Mouse (Mus musculus): ENCODE results near the gene Ankdd1a. TPM values are rescaled to one million over a fixed set of nuclear protein-coding genes. Genes with fewer than 3 reads are reported as not detected.

Ankdd1a gene
- total RNA-seq, 1 experiment: not detected

DNA sequence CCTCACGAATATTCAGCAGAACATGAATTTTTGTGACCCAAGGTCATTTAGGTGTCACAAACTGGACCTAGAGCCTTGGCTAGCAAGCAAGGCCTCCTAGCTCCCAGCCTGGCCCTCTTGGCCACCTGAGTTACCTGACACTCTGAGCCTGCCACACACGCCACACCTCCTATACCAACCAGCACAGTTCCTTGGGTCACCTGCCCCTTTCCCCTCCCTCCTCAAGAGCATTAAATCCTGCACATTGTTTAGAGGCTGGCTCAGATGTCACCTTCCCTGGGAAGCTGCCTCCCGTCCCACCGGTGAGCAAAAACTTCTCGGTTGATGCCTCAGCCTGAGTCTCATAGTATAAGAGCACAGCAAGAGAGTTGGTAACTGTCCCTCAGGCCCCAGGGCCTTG lies 11.3 kb upstream of the Ankdd1a start:
- Histone ChIP-seq H3K4me3 (ENCODE audit: insufficient read depth in 1 of 2, low read depth in 1 of 2, low read length in 2 of 2, poor library complexity in 1 of 2, severe bottlenecking in 1 of 2) (no peak overlapping the region), H3K9me3 (ENCODE audit: control insufficient read depth, insufficient read depth, low read depth, low read length) (no peaks in the 10 kb centered on the region), H3K4me1 (ENCODE audit: control insufficient read depth in 2 of 2, insufficient read depth in 2 of 2, low read length in 2 of 2, poor library complexity in 1 of 2) (0 out of 4 replicates have a peak, but pooled peaks cover 0 to 2% of the 10 kb centered on the region in 2 experiments), H3K27ac (ENCODE audit: insufficient read depth, low read depth, low read length, poor library complexity, severe bottlenecking) (no peak overlapping the region), H3K9ac (ENCODE audit: insufficient read depth, low read depth, low read length, poor library complexity, severe bottlenecking) (no peak overlapping the region), H3K36me3 (ENCODE audit: control insufficient read depth, insufficient read depth, low read length, poor library complexity, severe bottlenecking) (no peaks in the 10 kb centered on the region)
- no peak for TF ChIP-seq CHD2 (IDR thresholded peaks at IDR 0.05; ENCODE audit: low read depth, low read length)
- DNase-seq (ENCODE audit: low read depth, low spot score): no peak
- in situ Hi-C loops (cut with MboI; ENCODE audit: low sequenced_read_pairs in 2 of 2, unreplicated experiment in 2 of 2): no loop called here

- Histone ChIP-seq H3K4me3 (ENCODE audit: insufficient read depth in 1 of 2, low read depth in 1 of 2, low read length in 2 of 2, poor library complexity in 1 of 2, severe bottlenecking in 1 of 2) (no peak overlapping the region), H3K36me3 (ENCODE audit: control insufficient read depth, insufficient read depth, low read length, poor library complexity, severe bottlenecking) (no peaks in the 10 kb centered on the region), H3K4me1 (ENCODE audit: control insufficient read depth in 2 of 2, insufficient read depth in 2 of 2, low read length in 2 of 2, poor library complexity in 1 of 2) (0 out of 4 replicates have a peak, but pooled peaks cover 0 to 2% of the 10 kb centered on the region in 2 experiments), H3K27ac (ENCODE audit: insufficient read depth, low read depth, low read length, poor library complexity, severe bottlenecking) (no peak overlapping the region; the same call in 1 of the 2 replicates), H3K9ac (ENCODE audit: insufficient read depth, low read depth, low read length, poor library complexity, severe bottlenecking) (no peak overlapping the region), H3K9me3 (ENCODE audit: control insufficient read depth, insufficient read depth, low read depth, low read length) (no peaks in the 10 kb centered on the region)
- TF ChIP-seq HCFC1 (IDR thresholded peaks at IDR 0.05; ENCODE audit: borderline replicate concordance, insufficient read depth, low read length): no peak
- no peak for TF ChIP-seq ZC3H11A (IDR thresholded peaks at IDR 0.05; ENCODE audit: borderline replicate concordance, low read depth, low read length)
- no peak for TF ChIP-seq ZNF384 (IDR thresholded peaks at IDR 0.05; ENCODE audit: low read depth, low read length)
- no peak for TF ChIP-seq MAFK (IDR thresholded peaks at IDR 0.05; ENCODE audit: insufficient read depth, low read depth, low read length)
- no peak for TF ChIP-seq CHD2 (IDR thresholded peaks at IDR 0.05; ENCODE audit: low read depth, low read length)
- no peak for DNase-seq (ENCODE audit: low read depth, low spot score)
- in situ Hi-C loops (cut with MboI; ENCODE audit: low sequenced_read_pairs in 2 of 2, unreplicated experiment in 2 of 2): no loop called here
These were observed 9.7 kb upstream of the Ankdd1a start for GRCm38 (mm10) chr9:65529659-65530058.

DNA sequence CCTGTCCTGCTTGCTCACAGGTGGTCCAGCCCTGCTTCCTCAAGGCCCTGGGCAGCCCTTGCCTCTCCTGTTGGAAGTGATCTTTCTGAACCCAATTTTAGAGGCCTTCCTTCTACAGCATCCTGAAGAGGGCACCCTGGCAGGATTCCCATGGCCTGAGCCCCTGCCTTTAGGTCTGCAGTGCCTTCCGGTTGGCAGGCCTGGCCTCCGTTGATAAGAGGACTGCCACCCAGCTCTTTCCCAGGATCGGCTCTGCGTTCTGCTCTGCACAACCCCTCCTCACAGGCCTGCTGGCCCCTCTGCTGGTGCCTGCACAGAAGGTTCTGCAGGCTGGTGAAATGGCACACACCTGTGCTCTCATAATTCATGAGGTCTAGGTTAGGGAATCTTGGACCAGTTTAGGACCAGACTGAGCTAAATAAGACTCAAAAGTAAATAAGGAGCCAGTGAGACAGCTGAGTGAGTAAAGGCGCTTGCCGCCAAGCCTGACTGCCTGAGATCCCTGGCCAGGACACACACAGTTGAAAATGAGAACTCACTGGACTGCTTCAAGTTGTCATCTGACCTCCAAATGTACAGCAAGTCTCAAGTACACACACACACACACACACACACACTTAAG lies 8.5 kb upstream of the Ankdd1a start:
- TF ChIP-seq MAFK (IDR thresholded peaks at IDR 0.05; ENCODE audit: insufficient read depth, low read depth, low read length) (no peak), CHD2 (IDR thresholded peaks at IDR 0.05; ENCODE audit: low read depth, low read length) (no peak), ZC3H11A (IDR thresholded peaks at IDR 0.05; ENCODE audit: borderline replicate concordance, low read depth, low read length) (no peak), HCFC1 (IDR thresholded peaks at IDR 0.05; ENCODE audit: borderline replicate concordance, insufficient read depth, low read length) (no peak), ZNF384 (IDR thresholded peaks at IDR 0.05; ENCODE audit: low read depth, low read length) (no peak)
- no peak overlapping the region for H3K27ac ChIP-seq (ENCODE audit: insufficient read depth, low read depth, low read length, poor library complexity, severe bottlenecking)
- in situ Hi-C loops (cut with MboI; ENCODE audit: low sequenced_read_pairs in 2 of 2, unreplicated experiment in 2 of 2): no loop called here

DNA sequence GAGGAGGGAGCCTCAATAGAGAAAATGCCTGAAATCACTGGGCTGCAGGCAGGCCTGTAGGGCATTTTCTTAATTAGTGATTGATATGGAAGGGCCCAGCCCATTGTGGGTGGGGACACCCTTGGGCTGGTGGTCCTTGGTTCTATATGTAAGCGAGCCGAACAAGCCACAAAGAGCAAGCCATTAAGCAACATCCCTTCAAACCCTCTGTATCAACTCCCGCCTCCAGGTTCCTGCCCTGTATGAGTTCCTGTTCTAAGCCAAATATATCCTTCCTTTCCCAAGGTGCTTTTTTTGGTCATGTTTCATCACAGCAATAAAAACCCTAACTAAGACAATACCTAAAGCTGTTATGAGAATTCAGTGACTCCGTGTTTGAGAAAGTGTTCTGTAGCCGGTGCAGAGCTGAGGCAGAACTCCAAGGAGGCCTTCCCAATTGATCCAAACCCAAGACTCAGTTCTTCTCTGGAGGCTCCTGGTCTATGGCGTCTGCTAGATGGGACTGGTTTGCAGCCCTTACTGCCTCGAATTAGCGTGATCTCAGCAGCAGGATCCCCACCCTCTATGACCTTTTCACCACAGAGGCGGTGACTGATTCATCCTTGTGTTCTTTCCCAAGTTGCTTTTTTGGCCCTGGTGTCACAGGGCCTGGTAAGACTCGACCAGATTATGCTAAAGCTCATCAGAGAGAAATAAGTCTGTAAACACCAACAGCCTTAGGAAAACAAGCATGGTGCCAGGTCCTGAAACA lies 5.6 kb upstream of the Ankdd1a start:
- no peak for DNase-seq (ENCODE audit: low read depth, low spot score)
- no peak for TF ChIP-seq CHD2 (IDR thresholded peaks at IDR 0.05; ENCODE audit: low read depth, low read length)
- no peak for TF ChIP-seq MAFK (IDR thresholded peaks at IDR 0.05; ENCODE audit: insufficient read depth, low read depth, low read length)
- TF ChIP-seq ZC3H11A (IDR thresholded peaks at IDR 0.05; ENCODE audit: borderline replicate concordance, low read depth, low read length): no peak
- TF ChIP-seq HCFC1 (IDR thresholded peaks at IDR 0.05; ENCODE audit: borderline replicate concordance, insufficient read depth, low read length): no peak
- no peak for TF ChIP-seq ZNF384 (IDR thresholded peaks at IDR 0.05; ENCODE audit: low read depth, low read length)
- Histone ChIP-seq H3K9me3 (ENCODE audit: control insufficient read depth, insufficient read depth, low read depth, low read length) (no peaks in the 10 kb centered on the region), H3K4me1 (ENCODE audit: control insufficient read depth in 2 of 2, insufficient read depth in 2 of 2, low read length in 2 of 2, poor library complexity in 1 of 2) (peaks cover 0 to 5% of the 10 kb centered on the region in 2 experiments; a peak in 1 of 4 replicates), H3K27ac (ENCODE audit: insufficient read depth, low read depth, low read length, poor library complexity, severe bottlenecking) (no peak overlapping the region), H3K36me3 (ENCODE audit: control insufficient read depth, insufficient read depth, low read length, poor library complexity, severe bottlenecking) (no peaks in the 10 kb centered on the region), H3K4me3 (ENCODE audit: insufficient read depth in 1 of 2, low read depth in 1 of 2, low read length in 2 of 2, poor library complexity in 1 of 2, severe bottlenecking in 1 of 2) (no peak overlapping the region), H3K9ac (ENCODE audit: insufficient read depth, low read depth, low read length, poor library complexity, severe bottlenecking) (no peak overlapping the region)
- in situ Hi-C loops (cut with MboI; ENCODE audit: low sequenced_read_pairs in 2 of 2, unreplicated experiment in 2 of 2): no loop called here

More for the DNA sequence above, 8.5 kb upstream of the Ankdd1a start:
- DNase-seq (ENCODE audit: low read depth, low spot score): no peak
- H3K9me3 ChIP-seq (ENCODE audit: control insufficient read depth, insufficient read depth, low read depth, low read length): no peaks in the 10 kb centered on the region
- H3K4me3 ChIP-seq (ENCODE audit: insufficient read depth in 1 of 2, low read depth in 1 of 2, low read length in 2 of 2, poor library complexity in 1 of 2, severe bottlenecking in 1 of 2): no peak overlapping the region
- no peak overlapping the region for H3K9ac ChIP-seq (ENCODE audit: insufficient read depth, low read depth, low read length, poor library complexity, severe bottlenecking)
- H3K36me3 ChIP-seq (ENCODE audit: control insufficient read depth, insufficient read depth, low read length, poor library complexity, severe bottlenecking): no peaks in the 10 kb centered on the region
- peaks cover 0 to 5% of the 10 kb centered on the region in 2 experiments; a peak in 1 of 4 replicates for H3K4me1 ChIP-seq (ENCODE audit: control insufficient read depth in 2 of 2, insufficient read depth in 2 of 2, low read length in 2 of 2, poor library complexity in 1 of 2)

Measured in ES-E14 (cell line).